Mouse (Mus musculus) testis, postnatal 10 days (tissue): Measurements from ENCODE around the gene Lrrc4c.

Source experiments
- DNase-seq: peaks from one replicate; pipeline ENCODE4 v3.0.0; 2021; ENCODE audit warnings: low spot score

Gene Lrrc4c

DNA sequence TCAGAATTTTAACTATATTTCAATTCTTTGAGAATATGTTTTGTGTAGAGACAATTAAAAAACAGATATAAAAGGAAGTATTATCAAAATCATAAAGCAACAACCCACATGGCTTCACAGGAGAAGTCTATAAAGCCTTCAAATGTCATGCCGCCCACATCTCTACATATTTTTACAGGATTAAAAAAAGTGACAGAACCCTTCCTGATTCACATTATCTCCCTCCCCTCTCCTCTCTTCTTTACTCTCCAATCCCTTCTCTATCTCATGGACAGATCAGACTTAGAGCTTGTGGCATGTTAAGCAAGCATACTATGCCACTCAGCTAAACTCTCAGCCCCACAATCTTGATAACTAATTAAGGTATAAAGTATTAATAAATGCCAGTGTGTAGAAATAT is 535.8 kb downstream of the Lrrc4c start:
- no peak for DNase-seq

DNA sequence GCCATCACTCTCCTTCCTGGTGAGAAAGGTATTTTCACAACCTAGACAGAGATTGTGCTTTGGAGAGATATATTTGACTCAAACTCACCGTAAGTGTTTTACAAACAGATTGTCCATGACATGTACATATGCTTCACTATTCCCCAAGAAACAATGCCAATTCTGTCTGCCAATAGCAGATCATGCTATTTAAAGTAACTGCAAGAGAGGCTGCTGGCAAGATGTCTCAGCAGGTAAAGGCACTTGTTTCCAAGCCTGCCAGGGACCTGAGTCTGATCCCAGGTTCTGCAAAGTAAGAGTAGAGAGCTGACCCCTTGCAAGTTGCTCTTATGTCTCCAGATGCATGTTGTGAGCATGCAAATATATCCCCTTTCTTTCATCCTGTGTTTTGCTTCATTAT is 558.1 kb downstream of the Lrrc4c start:
- DNase-seq = no peak

- DNase-seq = no peak
Measured at GRCm38 (mm10) chr2:96949531-96949930, 631.6 kb downstream of the Lrrc4c start.

DNA sequence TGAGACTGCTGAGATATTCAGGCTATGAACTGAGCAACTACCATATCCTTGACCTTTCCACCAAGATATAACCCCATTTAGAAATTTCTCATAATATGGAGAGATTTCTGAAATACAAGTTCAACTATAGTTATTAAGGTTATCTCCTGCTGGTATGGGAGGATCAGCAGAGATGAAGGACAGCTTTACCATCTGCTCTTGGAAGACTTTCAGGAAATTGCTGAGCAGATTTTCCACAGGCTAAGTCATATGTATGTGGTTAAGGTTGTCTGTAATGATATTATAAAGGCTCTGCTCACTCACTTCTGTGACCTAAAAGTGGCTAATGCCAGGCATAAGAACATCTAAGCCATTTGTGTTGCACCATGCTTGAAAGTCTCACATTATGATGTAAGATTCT is 681.6 kb downstream of the Lrrc4c start:
- DNase-seq = no peak

GRCm38 (mm10) chr2:97018319-97018718 is 700.4 kb downstream of the Lrrc4c start:
- no peak for DNase-seq

GRCm38 (mm10) chr2:97026991-97027390 is 709.0 kb downstream of the Lrrc4c start:
- DNase-seq = no peak

DNA sequence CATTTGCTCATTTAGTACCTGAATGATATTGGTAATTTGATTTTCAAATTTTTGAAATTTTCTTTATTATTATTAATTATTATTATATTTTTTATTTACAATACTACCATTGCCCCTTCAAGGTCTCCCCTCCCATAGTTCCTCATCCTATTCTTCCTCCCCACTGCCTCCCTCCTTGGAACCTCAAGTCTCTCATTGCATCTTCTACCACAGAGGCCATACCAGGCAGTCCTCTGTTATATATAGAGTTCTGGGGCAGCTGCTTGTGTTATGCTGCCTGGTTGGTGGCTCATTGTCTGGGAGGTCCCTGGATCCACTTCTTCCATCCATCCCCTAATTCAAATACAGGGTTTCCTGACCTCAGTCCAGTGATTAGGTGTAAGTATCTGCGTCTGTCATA is 709.6 kb downstream of the Lrrc4c start:
- DNase-seq = no peak

- DNase-seq = no peak
Measured at GRCm38 (mm10) chr2:97036401-97036800, 718.4 kb downstream of the Lrrc4c start.

DNA sequence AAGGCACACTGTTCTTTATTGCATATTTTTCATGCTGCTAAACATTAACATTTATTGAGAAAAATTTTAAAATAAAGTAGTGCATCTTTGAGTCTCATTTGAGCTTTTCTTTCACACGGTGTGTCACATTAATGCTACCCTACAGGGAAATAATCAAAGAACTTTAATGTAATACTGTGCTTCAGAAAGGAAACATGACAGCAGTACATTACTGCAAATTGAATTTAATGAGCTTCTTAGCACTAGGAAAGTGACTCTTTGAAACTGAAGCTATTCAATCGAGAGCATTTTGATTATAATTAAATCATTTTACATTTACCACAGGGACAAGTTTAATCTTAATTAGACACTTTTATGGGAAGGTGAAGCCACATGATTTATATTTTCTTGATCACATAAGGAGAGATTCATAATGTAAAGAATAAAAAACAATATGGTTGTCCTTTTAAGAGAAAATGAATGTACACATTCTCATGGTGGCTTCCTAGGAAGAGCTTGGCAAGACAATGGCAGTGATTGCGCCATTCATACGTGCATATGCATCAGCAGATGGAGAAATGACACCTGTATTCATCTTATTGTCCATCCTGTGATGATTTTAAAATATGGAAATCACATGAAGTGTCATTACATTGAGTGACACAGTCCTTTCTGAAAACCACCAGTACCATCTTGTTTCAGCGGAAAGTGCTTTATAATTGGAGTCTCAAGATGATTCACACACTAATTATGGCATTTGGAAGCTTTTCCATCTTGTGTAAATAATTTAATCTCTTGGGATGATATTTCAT is 719.2 kb downstream of the Lrrc4c start:
- DNase-seq = no peak

DNA sequence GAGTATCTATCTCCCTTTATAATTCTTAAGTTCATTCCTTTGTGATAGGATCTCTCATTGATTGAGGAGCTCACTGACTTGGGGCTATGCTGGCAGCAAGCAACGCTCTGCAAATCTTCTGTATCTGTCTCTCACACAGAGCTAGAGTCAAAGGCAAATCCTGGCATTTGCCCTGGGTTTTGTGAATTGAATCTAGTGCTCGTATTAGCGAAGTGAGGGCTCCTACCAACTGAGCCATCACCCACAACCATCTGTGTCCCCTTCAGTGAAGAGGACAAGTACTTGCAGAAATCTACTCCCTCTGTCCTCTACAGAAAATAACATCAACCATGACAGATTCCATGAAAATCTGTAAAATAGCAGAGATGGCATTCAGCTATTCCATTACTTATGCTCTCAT is 726.0 kb downstream of the Lrrc4c start:
- DNase-seq = no peak

GRCm38 (mm10) chr2:97045628-97046027 is 727.7 kb downstream of the Lrrc4c start:
- DNase-seq = no peak

- no peak for DNase-seq
Measured at GRCm38 (mm10) chr2:97080156-97080555, 762.2 kb downstream of the Lrrc4c start.

- DNase-seq = no peak
Measured at GRCm38 (mm10) chr2:97097965-97098364, 780.0 kb downstream of the Lrrc4c start.

DNA sequence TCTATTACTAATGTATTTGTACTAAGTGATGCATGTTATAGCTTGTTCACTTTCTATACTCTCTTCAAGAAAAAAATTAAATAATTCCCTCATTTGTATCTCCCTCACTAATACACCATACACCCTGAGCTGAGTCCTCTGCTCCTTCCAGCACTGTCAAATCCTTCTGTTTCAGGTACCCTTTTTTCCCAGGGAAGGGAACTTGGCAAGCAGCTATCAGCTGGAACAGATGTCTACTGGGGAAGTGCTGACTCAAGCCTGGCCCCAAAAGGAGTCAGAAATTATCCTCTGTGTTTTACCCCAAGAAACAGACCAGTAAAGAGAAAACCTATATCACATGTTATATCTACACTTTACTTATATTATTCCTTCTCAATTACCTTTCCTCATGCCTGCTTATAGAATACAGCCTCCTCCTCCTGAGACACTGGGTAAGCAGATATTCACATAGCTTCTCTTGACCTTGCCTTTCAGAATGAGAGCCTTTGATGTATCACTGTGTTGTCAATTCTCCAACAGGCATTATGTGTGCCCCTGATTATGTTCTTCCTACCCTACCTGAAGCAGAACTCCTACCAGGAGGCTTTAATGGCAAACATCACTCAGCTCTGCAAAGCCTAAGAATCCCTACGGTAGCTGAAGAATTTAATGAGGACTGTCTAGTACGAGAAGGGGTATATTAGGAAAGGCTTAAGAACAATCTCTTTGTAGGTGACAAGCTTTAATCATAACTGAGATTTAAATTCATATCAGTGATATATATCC is 785.6 kb downstream of the Lrrc4c start:
- DNase-seq = no peak

DNA sequence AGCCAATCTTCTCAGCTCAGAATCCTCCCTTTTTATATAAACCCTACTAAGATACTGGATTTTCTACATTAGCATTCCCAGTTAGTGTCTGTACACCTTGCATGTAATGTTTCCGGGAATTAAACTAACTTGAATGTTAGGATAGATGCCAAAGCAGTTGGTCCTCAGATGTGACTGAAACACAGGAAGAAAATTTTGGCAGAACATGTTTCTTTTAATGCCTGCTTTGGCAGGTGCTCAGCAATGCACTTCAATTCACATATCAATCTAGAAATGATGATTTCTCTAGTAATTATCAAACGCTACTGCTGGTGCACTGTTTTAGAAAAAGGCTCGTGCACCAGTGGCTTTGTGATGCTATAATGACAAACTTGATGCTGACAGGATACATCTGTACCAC is 806.3 kb downstream of the Lrrc4c start:
- no peak for DNase-seq

DNA sequence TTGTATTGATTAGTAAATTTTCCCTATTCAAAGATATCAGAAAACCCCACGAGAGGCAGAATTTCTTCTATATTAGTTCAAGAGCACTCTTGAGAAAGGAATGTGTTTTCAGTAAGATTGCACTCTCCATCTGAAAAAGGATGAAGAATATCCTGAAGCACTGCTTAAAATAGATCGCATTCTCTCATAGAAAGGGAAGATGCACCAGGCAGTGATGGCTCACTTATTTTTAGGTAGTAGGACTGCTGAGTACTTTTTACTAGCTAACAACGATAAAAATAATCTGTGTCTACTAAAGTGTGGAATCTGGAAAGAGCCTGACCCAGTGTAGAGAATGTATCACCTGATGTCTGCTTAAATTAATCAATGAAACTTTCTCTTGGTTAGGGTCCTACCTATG is 820.5 kb downstream of the Lrrc4c start:
- no peak for DNase-seq

- DNase-seq = no peak
Measured at GRCm38 (mm10) chr2:97151626-97152194, 833.7 kb downstream of the Lrrc4c start.

DNA sequence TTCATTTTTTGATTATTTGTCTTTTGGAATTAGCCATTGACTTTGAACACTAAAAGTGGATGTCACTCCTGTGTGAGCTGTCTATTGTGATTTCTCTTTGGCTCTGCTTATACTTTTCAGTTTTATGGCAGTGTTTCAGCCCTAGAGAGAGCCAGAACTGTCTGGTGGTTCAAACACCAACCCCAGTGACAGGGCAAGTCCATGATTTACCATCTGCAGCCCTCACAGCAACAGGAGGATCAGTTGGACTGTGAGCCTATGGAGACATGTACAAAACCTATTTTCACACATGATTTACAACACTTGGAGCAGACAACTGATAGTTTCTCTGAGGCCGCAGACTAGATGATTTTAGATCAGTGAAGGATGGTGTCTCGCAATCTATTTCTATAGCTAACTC is 847.8 kb downstream of the Lrrc4c start:
- DNase-seq = no peak

DNA sequence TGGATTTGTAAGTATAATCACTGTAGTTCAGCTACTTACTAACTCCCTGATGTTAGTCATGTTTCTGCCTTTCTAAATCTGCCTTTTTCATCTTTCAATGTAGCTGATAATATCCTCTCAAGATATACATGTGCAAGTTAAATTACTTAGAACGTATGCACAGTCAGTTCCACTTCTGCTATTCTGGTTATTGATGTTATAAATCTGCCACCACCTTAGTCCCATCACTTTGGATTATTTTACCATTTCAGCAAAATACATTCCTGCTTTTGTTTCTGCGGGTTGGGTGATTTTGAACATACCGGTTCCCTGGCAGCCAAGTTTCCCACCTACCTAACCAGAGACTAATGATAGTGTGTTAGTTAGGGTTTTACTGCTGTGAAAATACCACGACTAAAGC is 860.4 kb downstream of the Lrrc4c start:
- DNase-seq = no peak

DNA sequence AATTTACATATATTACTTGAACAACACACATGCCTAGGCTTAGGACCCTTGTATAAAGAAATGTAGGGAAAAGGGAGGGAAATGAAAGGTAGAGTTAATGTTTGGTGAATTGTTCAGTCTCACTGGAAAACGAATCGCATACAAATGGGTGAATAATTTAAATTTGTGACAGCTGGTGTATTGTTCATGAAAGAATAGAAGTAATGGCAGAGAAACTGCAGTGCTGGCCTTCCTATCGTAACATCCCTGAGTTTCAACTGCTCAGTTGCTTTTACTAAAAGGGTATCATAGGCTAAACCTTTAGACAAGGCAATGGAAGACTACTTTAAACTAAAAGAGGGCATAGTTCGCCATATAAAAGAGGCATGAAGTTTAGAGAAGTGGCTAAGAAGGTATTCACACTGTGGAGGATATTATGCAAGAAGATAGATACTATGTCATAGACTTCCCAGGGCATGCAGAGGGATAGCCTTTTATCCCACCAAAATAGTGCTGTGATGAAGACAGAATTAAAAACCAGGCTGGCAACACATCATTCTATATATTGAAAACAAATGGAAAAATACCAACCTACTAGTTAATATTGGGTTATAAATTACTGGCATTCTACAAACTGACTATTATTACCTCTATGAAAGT is 879.1 kb downstream of the Lrrc4c start:
- DNase-seq = no peak

DNA sequence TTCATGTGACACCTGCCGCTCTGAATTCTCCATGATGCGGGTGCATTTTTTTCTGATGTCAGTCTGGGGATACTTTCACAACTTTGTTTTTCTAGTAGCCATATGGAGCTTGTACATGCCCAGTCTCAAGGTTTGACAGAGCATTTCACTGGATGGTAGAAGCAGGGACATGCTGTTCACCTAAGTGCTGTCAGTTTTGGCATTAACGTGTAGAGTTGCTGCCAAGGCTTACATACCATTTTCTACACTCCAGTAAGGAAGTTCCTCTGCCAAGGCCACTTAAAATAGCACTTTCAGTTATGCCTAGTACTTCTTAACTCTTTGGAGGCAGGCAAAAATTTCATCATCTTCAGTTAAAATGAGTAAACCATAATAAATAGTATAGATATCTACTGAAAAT is 915.0 kb downstream of the Lrrc4c start:
- no peak for DNase-seq

DNA sequence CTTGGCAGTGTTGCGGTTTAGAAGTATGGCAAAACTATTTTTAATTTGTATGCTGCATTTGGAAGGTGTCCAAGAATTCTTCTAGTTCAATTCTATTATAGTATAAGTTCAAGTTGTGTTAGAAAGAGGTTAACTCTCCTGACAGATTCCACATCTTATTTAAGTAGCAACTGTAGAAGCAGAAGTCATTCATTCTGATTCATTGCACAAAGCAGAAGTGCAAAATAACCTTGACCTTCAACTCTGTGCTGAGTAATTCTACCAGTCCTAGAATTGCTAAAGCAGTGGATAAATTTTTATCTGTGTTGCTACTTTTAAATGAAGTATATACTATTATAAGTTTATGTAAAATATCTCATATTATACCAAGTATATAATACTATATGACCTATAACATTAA is 916.1 kb downstream of the Lrrc4c start:
- no peak for DNase-seq

DNA sequence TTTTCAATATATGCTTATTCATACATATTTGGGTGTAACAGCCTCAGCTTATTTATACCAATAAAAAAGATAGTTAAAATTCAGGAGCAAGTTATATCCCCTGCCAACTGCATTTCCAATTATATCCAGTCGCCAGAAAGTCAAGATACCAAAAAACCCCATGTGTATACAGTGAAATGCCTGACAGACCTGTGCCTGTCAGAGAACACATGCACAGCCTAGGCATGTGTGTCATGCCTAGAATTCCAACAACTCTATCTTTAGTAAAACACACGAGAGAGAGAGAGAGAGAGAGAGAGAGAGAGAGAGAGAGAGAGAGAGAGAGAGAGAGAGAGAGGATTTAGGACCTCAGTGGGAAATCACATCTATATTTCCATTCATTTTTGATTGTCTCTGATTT is 956.7 kb downstream of the Lrrc4c start:
- DNase-seq = no peak
